Mouse (Mus musculus): ENCODE data around the gene Ctso. TPM values are rescaled to one million over a fixed set of nuclear protein-coding genes. Genes with fewer than 3 reads are reported as not detected.

Gene Ctso
- polyA plus RNA-seq, 1 experiment: 2.0 TPM

DNA sequence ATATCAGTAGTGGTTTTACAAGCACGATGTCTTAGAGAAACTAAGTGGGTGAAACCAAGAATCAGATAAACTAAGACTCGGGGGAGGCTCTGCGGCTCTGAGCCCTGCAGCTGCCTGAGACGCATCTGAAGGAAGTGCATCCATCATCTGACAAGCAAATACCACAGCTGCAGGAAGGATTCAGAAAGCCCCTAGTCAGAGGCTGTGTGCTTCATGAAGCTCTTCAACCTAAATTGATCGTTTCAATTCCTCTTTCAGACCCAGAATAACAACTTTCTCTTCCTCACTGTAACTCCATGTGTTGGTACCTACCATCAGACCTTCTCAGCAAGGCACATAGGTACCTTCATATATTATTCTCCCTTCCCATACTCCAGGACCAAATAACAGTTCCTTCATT lies 6.5 kb upstream of the Ctso start:
- H3K36me3 ChIP-seq (ENCODE audit: control insufficient read depth, insufficient read depth, low read length, poor library complexity, severe bottlenecking): no peaks in the 10 kb centered on the region
- no peaks in the 10 kb centered on the region for H3K4me1 ChIP-seq (ENCODE audit: control insufficient read depth, insufficient read depth, low read length)
- no peak overlapping the region for H3K4me3 ChIP-seq (ENCODE audit: low read depth, low read length)
- H3K9me3 ChIP-seq (replicated peaks; ENCODE audit: control insufficient read depth, insufficient read depth, low read length, poor library complexity, severe bottlenecking): no peaks in the 10 kb centered on the region
- no peaks in the 10 kb centered on the region for H3K27me3 ChIP-seq (ENCODE audit: control insufficient read depth, insufficient read depth, low read length, poor library complexity, severe bottlenecking)
- H3K27ac ChIP-seq (ENCODE audit: insufficient read depth, low read length): no peak overlapping the region
- no peak for TF ChIP-seq CTCF (IDR thresholded peaks at IDR 0.05; ENCODE audit: low read depth, low read length)
- TF ChIP-seq POLR2A (IDR thresholded peaks at IDR 0.05; ENCODE audit: insufficient read depth, low read length): no peak
- no peak for TF ChIP-seq EP300 (IDR thresholded peaks at IDR 0.05; ENCODE audit: insufficient read depth, low read depth, low read length)
- no peak overlapping the region for H3K9ac ChIP-seq (ENCODE audit: low read depth, poor library complexity, severe bottlenecking)

DNA sequence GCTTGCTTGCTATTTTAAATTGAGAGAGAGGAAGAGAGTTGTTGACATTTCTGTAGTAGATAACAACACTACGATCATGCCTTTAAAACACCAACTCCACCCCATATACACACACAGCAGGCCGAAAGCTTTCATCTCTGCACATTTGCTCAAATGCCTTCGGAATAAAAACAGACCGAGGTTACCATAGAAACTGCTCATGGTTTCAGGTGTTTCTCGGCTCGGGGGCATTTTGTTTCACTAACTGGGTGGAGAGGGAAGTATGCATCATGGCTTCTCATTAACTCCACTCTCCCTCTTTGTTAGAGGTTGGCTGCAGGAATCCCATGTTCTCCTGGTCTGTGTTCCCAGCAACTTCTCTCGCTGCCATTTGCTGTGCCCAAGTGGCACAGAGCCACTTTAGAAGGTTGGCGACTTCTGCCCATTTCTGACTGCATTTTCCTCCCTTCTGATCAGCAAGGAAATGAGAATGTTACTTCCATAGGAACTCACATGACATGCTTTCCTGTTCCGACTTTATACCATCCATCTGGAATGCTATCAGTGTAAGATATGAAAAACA lies 5.6 kb upstream of the Ctso start:
- H3K27ac ChIP-seq (ENCODE audit: insufficient read depth, low read length): no peak overlapping the region
- no peaks in the 10 kb centered on the region for H3K4me1 ChIP-seq (ENCODE audit: control insufficient read depth, insufficient read depth, low read length)
- H3K4me3 ChIP-seq (ENCODE audit: low read depth, low read length): no peak overlapping the region
- H3K36me3 ChIP-seq (ENCODE audit: control insufficient read depth, insufficient read depth, low read length, poor library complexity, severe bottlenecking): no peaks in the 10 kb centered on the region
- no peaks in the 10 kb centered on the region for H3K27me3 ChIP-seq (ENCODE audit: control insufficient read depth, insufficient read depth, low read length, poor library complexity, severe bottlenecking)
- H3K9ac ChIP-seq (ENCODE audit: low read depth, poor library complexity, severe bottlenecking): no peak overlapping the region
- TF ChIP-seq EP300 (IDR thresholded peaks at IDR 0.05; ENCODE audit: insufficient read depth, low read depth, low read length): no peak
- no peak for TF ChIP-seq CTCF (IDR thresholded peaks at IDR 0.05; ENCODE audit: low read depth, low read length)
- no peak for TF ChIP-seq POLR2A (IDR thresholded peaks at IDR 0.05; ENCODE audit: insufficient read depth, low read length)
- H3K9me3 ChIP-seq (replicated peaks; ENCODE audit: control insufficient read depth, insufficient read depth, low read length, poor library complexity, severe bottlenecking): no peaks in the 10 kb centered on the region

DNA sequence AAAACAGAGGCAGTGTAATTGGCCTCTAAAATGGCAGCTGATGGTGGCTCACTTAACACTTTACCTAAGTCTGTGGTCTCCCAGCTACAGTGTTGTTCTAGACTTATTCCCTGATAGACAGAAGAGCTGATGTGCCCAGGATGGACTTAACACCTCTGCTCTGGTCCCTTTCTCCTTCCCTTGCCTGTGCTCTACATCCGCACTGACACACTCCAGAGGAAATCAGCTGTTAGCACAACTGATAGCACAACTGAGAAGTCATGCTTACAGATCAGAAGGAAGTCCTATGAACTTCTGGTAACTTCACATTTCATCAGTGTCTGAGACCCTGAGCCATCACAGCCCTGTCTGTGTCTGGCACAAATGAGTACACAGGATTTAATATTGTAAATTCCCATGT lies 3.3 kb upstream of the Ctso start:
- Histone ChIP-seq H3K9ac (ENCODE audit: low read depth, poor library complexity, severe bottlenecking) (no peak overlapping the region), H3K36me3 (ENCODE audit: control insufficient read depth, insufficient read depth, low read length, poor library complexity, severe bottlenecking) (no peaks in the 10 kb centered on the region), H3K9me3 (replicated peaks; ENCODE audit: control insufficient read depth, insufficient read depth, low read length, poor library complexity, severe bottlenecking) (no peaks in the 10 kb centered on the region), H3K4me1 (ENCODE audit: control insufficient read depth, insufficient read depth, low read length) (no peaks in the 10 kb centered on the region), H3K27ac (ENCODE audit: insufficient read depth, low read length) (no peak overlapping the region), H3K4me3 (ENCODE audit: low read depth, low read length) (no peak overlapping the region), H3K27me3 (ENCODE audit: control insufficient read depth, insufficient read depth, low read length, poor library complexity, severe bottlenecking) (no peaks in the 10 kb centered on the region)
- TF ChIP-seq CTCF (IDR thresholded peaks at IDR 0.05; ENCODE audit: low read depth, low read length): no peak
- no peak for TF ChIP-seq EP300 (IDR thresholded peaks at IDR 0.05; ENCODE audit: insufficient read depth, low read depth, low read length)
- TF ChIP-seq POLR2A (IDR thresholded peaks at IDR 0.05; ENCODE audit: insufficient read depth, low read length): no peak

DNA sequence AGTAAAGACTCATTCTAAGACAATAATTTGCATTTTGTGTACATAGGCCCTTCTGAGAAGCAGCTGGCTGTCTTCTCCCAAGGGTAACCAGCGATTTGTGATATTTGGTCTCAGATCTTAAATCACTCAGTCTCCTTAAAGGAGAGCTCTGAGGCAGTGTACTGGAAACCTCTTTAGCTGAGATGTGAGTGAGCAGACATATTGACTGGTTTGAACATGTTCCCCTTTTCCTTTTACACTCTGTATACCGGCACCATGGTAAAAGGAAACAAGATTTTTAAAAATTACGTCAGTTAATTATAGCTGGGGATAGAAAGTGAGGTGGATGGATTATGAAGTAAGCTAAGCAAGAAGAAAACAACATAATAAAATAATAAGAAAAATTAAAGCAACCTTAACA lies 706 bp upstream of the Ctso start:
- no peaks in the 10 kb centered on the region for H3K4me1 ChIP-seq (ENCODE audit: control insufficient read depth, insufficient read depth, low read length)
- no peaks in the 10 kb centered on the region for H3K36me3 ChIP-seq (ENCODE audit: control insufficient read depth, insufficient read depth, low read length, poor library complexity, severe bottlenecking)
- H3K4me3 ChIP-seq (ENCODE audit: low read depth, low read length): no peak overlapping the region
- H3K9ac ChIP-seq (ENCODE audit: low read depth, poor library complexity, severe bottlenecking): no peak overlapping the region
- no peak overlapping the region for H3K27ac ChIP-seq (ENCODE audit: insufficient read depth, low read length)
- H3K27me3 ChIP-seq (ENCODE audit: control insufficient read depth, insufficient read depth, low read length, poor library complexity, severe bottlenecking): no peaks in the 10 kb centered on the region
- no peak for TF ChIP-seq POLR2A (IDR thresholded peaks at IDR 0.05; ENCODE audit: insufficient read depth, low read length)
- no peak for TF ChIP-seq EP300 (IDR thresholded peaks at IDR 0.05; ENCODE audit: insufficient read depth, low read depth, low read length)
- TF ChIP-seq CTCF (IDR thresholded peaks at IDR 0.05; ENCODE audit: low read depth, low read length): no peak
- no peaks in the 10 kb centered on the region for H3K9me3 ChIP-seq (replicated peaks; ENCODE audit: control insufficient read depth, insufficient read depth, low read length, poor library complexity, severe bottlenecking)

DNA sequence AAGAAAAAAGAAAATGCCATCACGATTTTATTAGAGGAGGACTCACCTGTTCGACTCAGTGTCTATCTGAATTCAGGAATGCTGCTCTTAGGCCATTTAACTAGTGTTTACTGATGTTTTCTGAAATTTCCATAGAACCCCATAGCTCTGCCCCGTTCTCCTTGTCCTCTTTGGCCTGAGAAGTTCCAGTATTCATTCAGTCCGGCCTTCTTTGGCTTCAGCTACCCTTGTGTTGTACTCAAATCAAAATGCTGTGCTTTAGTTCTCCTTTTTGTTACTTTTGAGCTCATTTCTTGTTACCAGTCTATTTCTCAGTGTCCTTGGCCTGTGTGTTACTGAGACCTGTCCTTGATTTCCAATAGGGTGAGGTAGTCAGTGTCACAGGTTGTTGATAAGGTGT lies 947 bp downstream of the Ctso start:
- Histone ChIP-seq H3K27ac (ENCODE audit: insufficient read depth, low read length) (no peak overlapping the region), H3K4me3 (ENCODE audit: low read depth, low read length) (no peak overlapping the region), H3K4me1 (ENCODE audit: control insufficient read depth, insufficient read depth, low read length) (no peaks in the 10 kb centered on the region), H3K36me3 (ENCODE audit: control insufficient read depth, insufficient read depth, low read length, poor library complexity, severe bottlenecking) (no peaks in the 10 kb centered on the region), H3K9ac (ENCODE audit: low read depth, poor library complexity, severe bottlenecking) (no peak overlapping the region), H3K9me3 (replicated peaks; ENCODE audit: control insufficient read depth, insufficient read depth, low read length, poor library complexity, severe bottlenecking) (no peaks in the 10 kb centered on the region), H3K27me3 (ENCODE audit: control insufficient read depth, insufficient read depth, low read length, poor library complexity, severe bottlenecking) (no peaks in the 10 kb centered on the region)
- TF ChIP-seq EP300 (IDR thresholded peaks at IDR 0.05; ENCODE audit: insufficient read depth, low read depth, low read length): no peak
- no peak for TF ChIP-seq CTCF (IDR thresholded peaks at IDR 0.05; ENCODE audit: low read depth, low read length)
- no peak for TF ChIP-seq POLR2A (IDR thresholded peaks at IDR 0.05; ENCODE audit: insufficient read depth, low read length)

DNA sequence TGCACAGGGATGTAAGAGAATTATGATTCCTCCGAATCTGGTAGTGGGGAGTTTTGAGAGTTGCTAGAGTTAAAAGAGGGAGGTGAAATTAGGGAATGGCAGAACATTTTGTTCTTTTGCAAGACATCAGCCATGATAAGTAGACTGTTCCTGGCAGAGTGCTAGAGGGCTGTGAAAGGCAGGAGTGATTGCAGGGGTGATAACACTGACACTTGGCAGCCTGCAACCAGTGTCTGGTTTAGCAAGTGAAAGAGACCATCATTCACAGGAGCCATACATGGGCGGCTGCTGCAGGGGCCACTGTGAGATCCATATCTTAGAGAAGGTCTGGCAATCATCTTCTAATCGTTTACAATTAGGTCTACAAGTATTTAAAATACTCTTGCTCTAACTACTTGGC lies 6.5 kb downstream of the Ctso start:
- no peak for TF ChIP-seq EP300 (IDR thresholded peaks at IDR 0.05; ENCODE audit: insufficient read depth, low read depth, low read length)
- no peak for TF ChIP-seq CTCF (IDR thresholded peaks at IDR 0.05; ENCODE audit: low read depth, low read length)
- no peak for TF ChIP-seq POLR2A (IDR thresholded peaks at IDR 0.05; ENCODE audit: insufficient read depth, low read length)
- Histone ChIP-seq H3K27ac (ENCODE audit: insufficient read depth, low read length) (no peak overlapping the region), H3K9ac (ENCODE audit: low read depth, poor library complexity, severe bottlenecking) (no peak overlapping the region), H3K4me3 (ENCODE audit: low read depth, low read length) (no peak overlapping the region), H3K4me1 (ENCODE audit: control insufficient read depth, insufficient read depth, low read length) (no peaks in the 10 kb centered on the region), H3K9me3 (replicated peaks; ENCODE audit: control insufficient read depth, insufficient read depth, low read length, poor library complexity, severe bottlenecking) (no peaks in the 10 kb centered on the region), H3K36me3 (ENCODE audit: control insufficient read depth, insufficient read depth, low read length, poor library complexity, severe bottlenecking) (no peaks in the 10 kb centered on the region), H3K27me3 (ENCODE audit: control insufficient read depth, insufficient read depth, low read length, poor library complexity, severe bottlenecking) (no peaks in the 10 kb centered on the region)

All from ES-Bruce4 (cell line).